Mouse (Mus musculus): ENCODE data around the gene Ccdc102a. TPM values are rescaled to one million over a fixed set of nuclear protein-coding genes. Genes with fewer than 3 reads are reported as not detected.

Gene Ccdc102a
- total and polyA plus RNA-seq, 3 experiments = 2.5 to 5.8 (median 2.8) TPM

DNA sequence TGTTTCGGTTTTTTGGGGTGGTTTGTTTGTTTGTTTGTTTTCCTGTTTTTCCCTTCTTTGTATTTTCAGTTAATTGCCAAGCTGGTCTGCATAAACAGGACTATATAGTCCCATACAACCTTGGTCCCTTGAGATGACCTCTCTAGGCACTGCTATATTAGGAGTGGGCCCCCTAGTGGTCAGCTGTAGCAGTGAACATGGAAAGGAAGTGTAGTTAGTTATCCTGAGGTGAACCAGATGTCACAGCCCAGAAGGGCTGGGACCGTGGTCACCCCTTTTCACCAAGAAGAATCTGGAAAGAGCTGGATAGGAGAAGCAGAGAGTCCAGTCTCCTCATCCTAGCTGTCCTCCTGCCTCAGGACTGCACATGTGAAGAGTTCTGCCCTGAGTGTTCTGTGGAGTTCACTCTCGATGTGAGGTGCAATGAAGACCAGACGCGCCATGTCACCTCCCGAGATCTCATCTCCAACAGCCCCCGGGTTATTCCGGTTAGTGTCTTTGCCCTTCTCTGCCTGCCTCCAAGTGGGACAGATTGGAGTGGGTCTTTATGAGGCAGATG is 56.5 kb downstream of the Ccdc102a start:
- TF ChIP-seq ELF1 (IDR thresholded peaks at IDR 0.05; ENCODE audit: low read depth, low read length) = peak; percentile 21; the same call in 1 of the 2 replicates
- TF ChIP-seq SIN3A (IDR thresholded peaks at IDR 0.05; ENCODE audit: low read length) = no peak
- TF ChIP-seq HCFC1 (IDR thresholded peaks at IDR 0.05; ENCODE audit: low read depth, low read length) = peak; percentile 24; the same call in 1 of the 2 replicates
- TF ChIP-seq CTCF (conservative IDR thresholded peaks at IDR 0.05 in 1 of 2, IDR thresholded peaks at IDR 0.05 in 1 of 2; ENCODE audit: low read depth in 2 of 2, low read length in 2 of 2) = peak; percentile 84 to 89
- no peak for TF ChIP-seq USF2 (conservative IDR thresholded peaks at IDR 0.05; ENCODE audit: low read depth, low read length)
- TF ChIP-seq MYC (IDR thresholded peaks at IDR 0.05; ENCODE audit: low read depth, low read length) = peak; percentile 34; the same call in 1 of the 2 replicates
- peak; percentile 48 for TF ChIP-seq SMC3 (IDR thresholded peaks at IDR 0.05; ENCODE audit: low read depth, low read length)
- TF ChIP-seq RAD21 (IDR thresholded peaks at IDR 0.05; ENCODE audit: low read depth, low read length) = peak; percentile 7
- TF ChIP-seq JUND (conservative IDR thresholded peaks at IDR 0.05; ENCODE audit: low read depth, low read length) = no peak
- TF ChIP-seq MXI1 (IDR thresholded peaks at IDR 0.05; ENCODE audit: low read depth, low read length) = no peak
- Histone ChIP-seq H3K36me3 (replicated peaks in 1 of 2; ENCODE audit: control insufficient read depth in 1 of 2, insufficient read depth in 1 of 2, low read length in 1 of 2) (peaks cover 54 to 72% of the 10 kb centered on the region in 2 experiments), H3K9me3 (replicated peaks; ENCODE audit: low read length) (no peaks in the 10 kb centered on the region), H3K27ac (ENCODE audit: insufficient read depth, low read depth) (no peak overlapping the region), H3K4me1 (ENCODE audit: control insufficient read depth in 1 of 2, insufficient read depth in 2 of 2) (peaks cover 6 to 25% of the 10 kb centered on the region in 2 experiments), H3K9ac (ENCODE audit: insufficient read depth, low read depth) (no peak overlapping the region), H3K27me3 (replicated peaks) (no peaks in the 10 kb centered on the region), H3K4me3 (replicated peaks in 1 of 3; ENCODE audit: low read depth in 2 of 3, low read length in 2 of 3, poor library complexity in 1 of 3) (no peak overlapping the region), H3K79me2 (replicated peaks; ENCODE audit: control insufficient read depth, extremely low read depth, insufficient read depth, poor library complexity, severe bottlenecking) (peaks cover 28% of the 10 kb centered on the region), H3K4me2 (ENCODE audit: insufficient read depth, low read depth, poor library complexity, severe bottlenecking) (no peak overlapping the region)
- in situ Hi-C loops (cut with MboI; ENCODE audit: low pct_ligation_motif_present, low pct_unique_long_range_greater_than_20kb, low sequenced_read_pairs) (no loop called here), dilution Hi-C loops (cut with MboI; ENCODE audit: extremely low pct_ligation_motif_present, extremely low pct_unique_long_range_greater_than_20kb, low sequenced_read_pairs) (no loop called here)
- DNase-seq (ENCODE audit: extremely low read depth) = peak; percentile 67

DNA sequence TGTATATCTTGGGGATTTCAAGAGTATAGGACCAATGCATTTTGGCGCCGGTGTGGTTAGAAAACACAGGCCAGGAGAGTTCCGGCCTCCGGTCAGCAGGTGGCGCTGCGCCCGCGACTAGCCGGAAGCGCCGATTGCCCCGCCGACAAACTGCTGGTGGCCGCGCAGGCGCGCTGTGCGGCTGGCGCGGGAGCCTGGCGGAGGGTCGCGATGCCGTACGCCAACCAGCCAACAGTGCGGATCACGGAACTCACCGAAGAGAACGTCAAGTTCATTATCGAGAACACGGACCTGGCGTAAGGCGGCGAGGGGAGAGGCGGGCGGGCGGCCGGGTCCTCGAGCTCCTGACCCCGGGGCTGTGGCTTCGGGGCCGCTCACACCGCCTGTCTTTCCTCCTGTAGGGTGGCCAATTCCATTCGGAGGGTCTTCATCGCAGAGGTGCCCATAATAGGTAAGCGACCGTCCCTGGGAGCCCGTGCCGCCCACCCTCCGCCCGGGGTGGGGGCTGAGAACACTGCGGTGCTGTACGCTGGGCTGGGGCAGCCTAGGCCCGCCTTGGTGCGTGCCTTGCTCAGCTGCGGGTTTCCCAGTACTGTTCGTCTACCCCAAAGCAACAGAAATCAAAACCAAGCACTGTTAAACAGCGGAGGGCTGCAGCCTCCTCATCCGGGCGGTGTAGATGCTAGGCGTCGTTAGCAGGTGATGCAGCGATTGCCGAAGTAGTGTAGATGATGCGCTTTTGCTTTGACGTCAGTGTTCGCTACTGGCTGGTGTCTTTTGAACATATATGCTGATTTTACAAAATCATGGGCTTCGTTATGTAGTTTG is 60.3 kb downstream of the Ccdc102a start, which contains the start of gene Polr2c:
Polr2c (plus strand) TSS at position 105 of the 828 bp plus-strand sequence.
- no peaks in the 10 kb centered on the region for H3K27me3 ChIP-seq (replicated peaks)
- peak within 1 kb of the TSS; percentile 78 to 97 (median 95) for H3K4me3 ChIP-seq (replicated peaks in 1 of 3; ENCODE audit: low read depth in 2 of 3, low read length in 2 of 3, poor library complexity in 1 of 3)
- peak within 1 kb of the TSS; percentile 95 for H3K9ac ChIP-seq (ENCODE audit: insufficient read depth, low read depth)
- peak within 1 kb of the TSS; percentile 42; the same call in 1 of the 2 replicates for H3K27ac ChIP-seq (ENCODE audit: insufficient read depth, low read depth)
- DNase-seq (ENCODE audit: extremely low read depth) = peak; percentile 77
- peaks cover 6 to 25% of the 10 kb centered on the region in 2 experiments for H3K4me1 ChIP-seq (ENCODE audit: control insufficient read depth in 1 of 2, insufficient read depth in 2 of 2)
- in situ Hi-C loops (cut with MboI; ENCODE audit: low pct_ligation_motif_present, low pct_unique_long_range_greater_than_20kb, low sequenced_read_pairs) (no loop called here), dilution Hi-C loops (cut with MboI; ENCODE audit: extremely low pct_ligation_motif_present, extremely low pct_unique_long_range_greater_than_20kb, low sequenced_read_pairs) (no loop called here)
- H3K4me2 ChIP-seq (ENCODE audit: insufficient read depth, low read depth, poor library complexity, severe bottlenecking) = peak within 1 kb of the TSS; percentile 90
- H3K9me3 ChIP-seq (replicated peaks; ENCODE audit: low read length) = no peaks in the 10 kb centered on the region
- H3K36me3 ChIP-seq (replicated peaks in 1 of 2; ENCODE audit: control insufficient read depth in 1 of 2, insufficient read depth in 1 of 2, low read length in 1 of 2) = peaks cover 41 to 67% of the 10 kb centered on the region in 2 experiments
- peaks cover 28% of the 10 kb centered on the region for H3K79me2 ChIP-seq (replicated peaks; ENCODE audit: control insufficient read depth, extremely low read depth, insufficient read depth, poor library complexity, severe bottlenecking)
- TF ChIP-seq POLR2A (IDR thresholded peaks at IDR 0.05; ENCODE audit: low read depth, low read length) = peak; percentile 87
- TF ChIP-seq MAX (IDR thresholded peaks at IDR 0.05; ENCODE audit: low read length) = 0 out of 2 replicates have a peak, but pooled peaks have one; percentile 29
- no peak for TF ChIP-seq ZC3H11A (IDR thresholded peaks at IDR 0.05; ENCODE audit: low read depth, low read length)
- TF ChIP-seq CHD2 (IDR thresholded peaks at IDR 0.05; ENCODE audit: low read length) = no peak
- TF ChIP-seq POLR2AphosphoS2 (IDR thresholded peaks at IDR 0.05; ENCODE audit: low read depth, low read length) = no peak
- peak; percentile 71 for TF ChIP-seq GABPA (IDR thresholded peaks at IDR 0.05; ENCODE audit: insufficient replicate concordance, low read depth, low read length)
- TF ChIP-seq USF2 (conservative IDR thresholded peaks at IDR 0.05; ENCODE audit: low read depth, low read length) = no peak
- TF ChIP-seq ETS1 (conservative IDR thresholded peaks at IDR 0.05; ENCODE audit: low read depth, low read length) = 0 out of 2 replicates have a peak, but pooled peaks have one; percentile 14
- TF ChIP-seq HCFC1 (IDR thresholded peaks at IDR 0.05; ENCODE audit: low read depth, low read length) = peak; percentile 87
- TF ChIP-seq NELFE (IDR thresholded peaks at IDR 0.05; ENCODE audit: low read depth, low read length) = peak; percentile 87
- TF ChIP-seq IRF4 (IDR thresholded peaks at IDR 0.05; ENCODE audit: low read depth, low read length) = peak; percentile 35; the same call in 1 of the 2 replicates
- TF ChIP-seq MAZ (IDR thresholded peaks at IDR 0.05; ENCODE audit: low read depth, low read length) = no peak
- no peak for TF ChIP-seq JUN (IDR thresholded peaks at IDR 0.05; ENCODE audit: insufficient read depth, low read depth, low read length)
- TF ChIP-seq UBTF (IDR thresholded peaks at IDR 0.05; ENCODE audit: low read depth, low read length) = 0 out of 2 replicates have a peak, but pooled peaks have one; percentile 53
- TF ChIP-seq KAT2A (IDR thresholded peaks at IDR 0.05; ENCODE audit: insufficient replicate concordance, low read length) = peak; percentile 77; the same call in 1 of the 2 replicates
- no peak; the same call in 1 of the 2 replicates for TF ChIP-seq SMC3 (IDR thresholded peaks at IDR 0.05; ENCODE audit: low read depth, low read length)
- no peak for TF ChIP-seq E2F4 (IDR thresholded peaks at IDR 0.05; ENCODE audit: insufficient replicate concordance, low read depth, low read length)
- peak; percentile 73; the same call in 1 of the 2 replicates for TF ChIP-seq MAFK (IDR thresholded peaks at IDR 0.05; ENCODE audit: insufficient replicate concordance, low read length)
- no peak; the same call in 1 of the 2 replicates for TF ChIP-seq RAD21 (IDR thresholded peaks at IDR 0.05; ENCODE audit: low read depth, low read length)
- peak; percentile 90 for TF ChIP-seq ELF1 (IDR thresholded peaks at IDR 0.05; ENCODE audit: low read depth, low read length)
- peak; percentile 52 to 85; a peak in 3 of 4 replicates for TF ChIP-seq CTCF (conservative IDR thresholded peaks at IDR 0.05 in 1 of 2, IDR thresholded peaks at IDR 0.05 in 1 of 2; ENCODE audit: low read depth in 2 of 2, low read length in 2 of 2)
- TF ChIP-seq MEF2A (IDR thresholded peaks at IDR 0.05; ENCODE audit: borderline replicate concordance, low read depth, low read length) = 0 out of 2 replicates have a peak, but pooled peaks have one; percentile 45
- no peak for TF ChIP-seq EP300 (IDR thresholded peaks at IDR 0.05; ENCODE audit: low read length)
- peak; percentile 88 for TF ChIP-seq TCF12 (IDR thresholded peaks at IDR 0.05; ENCODE audit: low read depth, low read length)

All from CH12.LX (cell line).